Mouse (Mus musculus) CH12.LX (cell line): ENCODE data around the gene Sec22a.

Source experiments
- CHD2 ChIP-seq: IDR thresholded peaks from 2 replicates; pipeline ENCODE4 v1.6.1; 2011; ENCODE audit warnings: low read length, improper control_type of control experiment
- CTCF ChIP-seq, 2 experiments: IDR thresholded peaks in 1 of 2; conservative IDR thresholded peaks in 1 of 2; 2 replicates each; pipeline ENCODE4 v1.5.1; 2011 to 2012; ENCODE audit warnings: low read depth in 2 of 2, low read length in 2 of 2, improper control_type of control experiment in 1 of 2, inconsistent platforms in 1 of 2, mild to moderate bottlenecking in 1 of 2, moderate library complexity in 1 of 2
- EP300 ChIP-seq: IDR thresholded peaks from 2 replicates; pipeline ENCODE4 v1.6.1; 2011; ENCODE audit warnings: low read length, improper control_type of control experiment
- ETS1 ChIP-seq: conservative IDR thresholded peaks from 2 replicates; pipeline ENCODE4 v1.6.1; 2012; ENCODE audit warnings: low read depth, mild to moderate bottlenecking, inconsistent platforms, low read length, improper control_type of control experiment, moderate library complexity
- JUN ChIP-seq: IDR thresholded peaks from 2 replicates; pipeline ENCODE4 v1.6.1; 2011; ENCODE audit warnings: low read depth, mild to moderate bottlenecking, low read length, improper control_type of control experiment, moderate library complexity; ENCODE audit not compliant: insufficient read depth
- MAFK ChIP-seq: IDR thresholded peaks from 2 replicates; pipeline ENCODE4 v1.6.1; 2011; ENCODE audit warnings: low read length, improper control_type of control experiment; ENCODE audit not compliant: insufficient replicate concordance
- MAX ChIP-seq: IDR thresholded peaks from 2 replicates; pipeline ENCODE4 v1.6.1; 2011; ENCODE audit warnings: low read length, improper control_type of control experiment
- MEF2A ChIP-seq: IDR thresholded peaks from 2 replicates; pipeline ENCODE4 v1.6.1; 2014; ENCODE audit warnings: low read depth, mild to moderate bottlenecking, inconsistent platforms, low read length, improper control_type of control experiment, borderline replicate concordance
- POLR2A ChIP-seq: IDR thresholded peaks from 2 replicates; pipeline ENCODE4 v1.6.1; 2011; ENCODE audit warnings: low read depth, mild to moderate bottlenecking, improper control_type of control experiment, low read length
- POLR2AphosphoS2 ChIP-seq: IDR thresholded peaks from 2 replicates; pipeline ENCODE4 v1.6.1; 2011; ENCODE audit warnings: low read depth, low read length, improper control_type of control experiment
- SIN3A ChIP-seq: IDR thresholded peaks from 2 replicates; pipeline ENCODE4 v1.6.1; 2012; ENCODE audit warnings: low read length, improper control_type of control experiment, inconsistent platforms
- TCF12 ChIP-seq: IDR thresholded peaks from 2 replicates; pipeline ENCODE4 v1.6.1; 2014; ENCODE audit warnings: low read depth, mild to moderate bottlenecking, inconsistent platforms, low read length, improper control_type of control experiment
- USF1 ChIP-seq: IDR thresholded peaks from 2 replicates; pipeline ENCODE4 v1.6.1; 2014; ENCODE audit warnings: low read depth, mild to moderate bottlenecking, inconsistent platforms, low read length, improper control_type of control experiment
- ZNF384 ChIP-seq: IDR thresholded peaks from 2 replicates; pipeline ENCODE4 v1.6.1; 2012; ENCODE audit warnings: low read depth, low read length, improper control_type of control experiment, inconsistent platforms

DNA sequence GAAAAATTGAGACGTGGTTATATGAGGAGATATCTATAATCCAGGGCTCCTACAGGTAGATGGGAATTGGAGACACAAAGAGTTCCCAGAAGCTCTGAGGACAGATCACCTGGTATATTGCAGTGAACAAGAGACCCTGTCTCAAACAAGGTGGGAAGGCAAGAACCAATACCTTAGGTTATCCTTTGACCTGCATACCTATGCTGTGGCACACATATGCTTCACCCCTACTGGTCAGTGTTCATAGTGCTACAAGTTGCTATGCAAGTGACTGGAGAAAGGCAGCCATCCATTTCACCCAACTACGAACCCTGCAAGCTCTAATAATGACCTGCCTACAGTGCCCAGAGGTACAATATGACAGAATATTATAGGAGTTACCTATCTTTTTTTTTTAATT, 1.5 kb downstream of the Sec22a start:
- no peak for TF ChIP-seq POLR2A
- TF ChIP-seq SIN3A = no peak
- no peak for TF ChIP-seq USF1
- 0 out of 4 replicates have a peak, but pooled peaks of 1 of the 2 experiments have one; percentile 14 for TF ChIP-seq CTCF (conservative IDR thresholded peaks at IDR 0.05 in 1 of 2, IDR thresholded peaks at IDR 0.05 in 1 of 2; ENCODE audit: low read depth in 2 of 2, low read length in 2 of 2)
- no peak for TF ChIP-seq JUN
- no peak for TF ChIP-seq ETS1
- TF ChIP-seq TCF12 = no peak
- no peak for TF ChIP-seq MAX
- no peak for TF ChIP-seq MAFK
- TF ChIP-seq MEF2A = no peak
- no peak for TF ChIP-seq CHD2
- TF ChIP-seq POLR2AphosphoS2 = no peak
- no peak for TF ChIP-seq EP300
- TF ChIP-seq ZNF384 = no peak
